Mouse (Mus musculus) neural tube, embryonic 13.5 days (tissue): Measurements from ENCODE around the gene Nyap1. TPM values are rescaled to one million over a fixed set of nuclear protein-coding genes. Genes with fewer than 3 reads are reported as not detected.
"Not testable (repeated sequence)": the region's sequence is repeated elsewhere in the genome, so short reads cannot be mapped to it uniquely, and the experiment has no call there.

ENCODE experiments used
- ATAC-seq: fragments of 200-750 bp; cut with Nextera tagmentation; 2 replicates; pipeline ENCODE4 v1.8.0; 2017; ENCODE audit warnings: low read depth, mild to moderate bottlenecking, moderate TSS enrichment, moderate library complexity
- H3K27ac ChIP-seq: fragments of 300-500 bp; sonication (generic); replicated peaks from 2 replicates; pipeline ENCODE4 v1.5.1; 2015; ENCODE audit warnings: moderate library complexity, mild to moderate bottlenecking, inconsistent platforms
- H3K27me3 ChIP-seq: fragments of 300-500 bp; sonication (generic); 2 replicates; pipeline ENCODE4 v1.6.1; 2015; ENCODE audit warnings: mild to moderate bottlenecking, inconsistent platforms
- H3K36me3 ChIP-seq: fragments of 300-500 bp; sonication (generic); 2 replicates; pipeline ENCODE4 v1.6.1; 2015; ENCODE audit warnings: mild to moderate bottlenecking, inconsistent platforms
- H3K4me1 ChIP-seq: fragments of 300-500 bp; sonication (generic); replicated peaks from 2 replicates; pipeline ENCODE4 v1.6.1; 2015; ENCODE audit warnings: inconsistent platforms
- H3K4me2 ChIP-seq: fragments of 300-500 bp; sonication (generic); 2 replicates; pipeline ENCODE4 v1.6.1; 2015; ENCODE audit warnings: inconsistent platforms, mild to moderate bottlenecking, moderate library complexity
- H3K4me3 ChIP-seq: fragments of 300-500 bp; sonication (generic); 2 replicates; pipeline ENCODE4 v1.5.1; 2015; ENCODE audit warnings: mild to moderate bottlenecking, inconsistent platforms
- H3K9ac ChIP-seq: fragments of 300-500 bp; sonication (generic); 2 replicates; pipeline ENCODE4 v1.6.1; 2015; ENCODE audit warnings: moderate library complexity, mild to moderate bottlenecking, inconsistent platforms
- H3K9me3 ChIP-seq: fragments of 300-500 bp; sonication (generic); 2 replicates; pipeline ENCODE4 v1.6.1; 2016; ENCODE audit warnings: inconsistent platforms
- WGBS: fragments of 180-500 bp; shearing (Covaris S2); methylation state at CpG from one replicate; pipeline ENCODE4 v1.1.7; 2015; 5-methylcytosine and 5-hydroxymethylcytosine counted together
- polyA plus RNA-seq: library from polyadenylated mRNA; unstranded; fragments of >200 nt; fragmentation: Nextera tagmentation; extraction: Ambion mirVana; gene quantifications from 2 replicates; pipeline ENCODE4 v1.2.1, GENCODE M21; 2015

Nyap1 gene
- polyA plus RNA-seq, 1 experiment from 2014 or later: 23.4 TPM

GRCm38 (mm10) chr5:137737400-137737940 lies 3.9 kb downstream of the Nyap1 start:
- Histone ChIP-seq H3K4me2 (peak overlapping the region; percentile 91), H3K4me1 (peaks cover 73% of the 10 kb centered on the region), H3K27me3 (no peaks in the 10 kb centered on the region), H3K4me3 (no peak overlapping the region), H3K27ac (peak overlapping the region; percentile 81; the same call in 1 of the 2 replicates), H3K36me3 (peaks cover 46% of the 10 kb centered on the region), H3K9me3 (no peaks in the 10 kb centered on the region), H3K9ac (peak overlapping the region; percentile 93)
- ATAC-seq: no peak
- 87% methylated on average over 6 of the region's 6 CpGs for WGBS

GRCm38 (mm10) chr5:137734289-137735061 lies 6.9 kb downstream of the Nyap1 start:
- Histone ChIP-seq H3K9ac (peak overlapping the region; percentile 67), H3K36me3 (peaks cover 73% of the 10 kb centered on the region)
- ATAC-seq: peak; percentile 97

GRCm38 (mm10) chr5:137733638-137734288 lies 7.6 kb downstream of the Nyap1 start:
- 30% methylated on average over 12 of the region's 12 CpGs for WGBS
- peaks cover 78% of the 10 kb centered on the region for H3K36me3 ChIP-seq
- H3K4me3 ChIP-seq: peak overlapping the region; percentile 29
- no peaks in the 10 kb centered on the region for H3K9me3 ChIP-seq
- H3K27me3 ChIP-seq: no peaks in the 10 kb centered on the region
- peak; percentile 79 for ATAC-seq
- peak overlapping the region; percentile 67 for H3K9ac ChIP-seq
- peaks cover 59% of the 10 kb centered on the region for H3K4me1 ChIP-seq
- H3K27ac ChIP-seq: peak overlapping the region; percentile 99
- peak overlapping the region; percentile 54 for H3K4me2 ChIP-seq

More at GRCm38 (mm10) chr5:137734289-137735061, 6.9 kb downstream of the Nyap1 start:
- H3K4me1 ChIP-seq: peaks cover 66% of the 10 kb centered on the region
- H3K4me3 ChIP-seq: peak overlapping the region; percentile 29
- H3K27ac ChIP-seq: peak overlapping the region; percentile 99
- no peaks in the 10 kb centered on the region for H3K9me3 ChIP-seq
- no peaks in the 10 kb centered on the region for H3K27me3 ChIP-seq
- WGBS: 43% methylated on average over 6 of the region's 6 CpGs
- H3K4me2 ChIP-seq: peak overlapping the region; percentile 54

- ATAC-seq: no peak
- Histone ChIP-seq H3K27me3 (no peaks in the 10 kb centered on the region; the same call in 1 of the 2 replicates), H3K36me3 (peaks cover 27% of the 10 kb centered on the region), H3K4me2 (no peak overlapping the region), H3K4me1 (peaks cover 9% of the 10 kb centered on the region), H3K4me3 (no peak overlapping the region), H3K9ac (no peak overlapping the region), H3K27ac (no peak overlapping the region), H3K9me3 (no peaks in the 10 kb centered on the region)
- WGBS: 74% methylated on average over 6 of the region's 6 CpGs
Observed at GRCm38 (mm10) chr5:137726767-137727166, 14.6 kb downstream of the Nyap1 start.

- WGBS: 85% methylated on average over 5 of the region's 5 CpGs
- H3K4me3 ChIP-seq: no peak overlapping the region
- H3K4me2 ChIP-seq: no peak overlapping the region
- 0 out of 2 replicates have a peak, but pooled peaks cover 2% of the 10 kb centered on the region for H3K4me1 ChIP-seq
- no peak overlapping the region for H3K9ac ChIP-seq
- no peaks in the 10 kb centered on the region for H3K9me3 ChIP-seq
- no peak for ATAC-seq
- H3K27ac ChIP-seq: no peak overlapping the region
- no peaks in the 10 kb centered on the region; the same call in 1 of the 2 replicates for H3K27me3 ChIP-seq
- peaks cover 2% of the 10 kb centered on the region for H3K36me3 ChIP-seq
Observed at GRCm38 (mm10) chr5:137723840-137724239, 17.6 kb downstream of the Nyap1 start.

- not testable (repeated sequence) for H3K9ac ChIP-seq, H3K27ac ChIP-seq, H3K9me3 ChIP-seq, ATAC-seq, H3K36me3 ChIP-seq, H3K4me1 ChIP-seq, H3K4me3 ChIP-seq, H3K27me3 ChIP-seq
- WGBS: 28% methylated on average over 10 of the region's 16 CpGs
- H3K4me2 ChIP-seq: peak overlapping the region; percentile 33
Observed at GRCm38 (mm10) chr5:137720558-137721164, 20.7 kb downstream of the Nyap1 start.

- ATAC-seq: no peak
- no peaks in the 10 kb centered on the region for H3K9me3 ChIP-seq
- 93% methylated on average over 6 of the region's 6 CpGs for WGBS
- H3K4me3 ChIP-seq: no peak overlapping the region
- no peak overlapping the region for H3K4me2 ChIP-seq
- no peak overlapping the region for H3K27ac ChIP-seq
- H3K36me3 ChIP-seq: no peaks in the 10 kb centered on the region
- no peak overlapping the region for H3K9ac ChIP-seq
- no peaks in the 10 kb centered on the region; the same call in 1 of the 2 replicates for H3K27me3 ChIP-seq
- 0 out of 2 replicates have a peak, but pooled peaks cover 2% of the 10 kb centered on the region for H3K4me1 ChIP-seq
Observed at GRCm38 (mm10) chr5:137719088-137719487, 22.3 kb downstream of the Nyap1 start.

GRCm38 (mm10) chr5:137718020-137718790 lies 23.2 kb downstream of the Nyap1 start:
- no peak overlapping the region for H3K9ac ChIP-seq
- WGBS: 61% methylated on average over 8 of the region's 8 CpGs

GRCm38 (mm10) chr5:137715685-137716084 lies 25.7 kb downstream of the Nyap1 start:
- Histone ChIP-seq H3K27ac (no peak overlapping the region), H3K9ac (no peak overlapping the region), H3K9me3 (no peaks in the 10 kb centered on the region), H3K4me3 (no peak overlapping the region), H3K27me3 (no peaks in the 10 kb centered on the region), H3K36me3 (no peaks in the 10 kb centered on the region), H3K4me1 (0 out of 2 replicates have a peak, but pooled peaks cover 1% of the 10 kb centered on the region), H3K4me2 (no peak overlapping the region)
- WGBS: 80% methylated on average over 8 of the region's 8 CpGs
- ATAC-seq: no peak

More at GRCm38 (mm10) chr5:137718020-137718790, 23.2 kb downstream of the Nyap1 start:
- no peaks in the 10 kb centered on the region; the same call in 1 of the 2 replicates for H3K27me3 ChIP-seq
- no peaks in the 10 kb centered on the region for H3K9me3 ChIP-seq
- no peak overlapping the region for H3K4me3 ChIP-seq
- no peak overlapping the region for H3K27ac ChIP-seq
- no peak overlapping the region for H3K4me2 ChIP-seq
- ATAC-seq: no peak
- 0 out of 2 replicates have a peak, but pooled peaks cover 2% of the 10 kb centered on the region for H3K4me1 ChIP-seq
- H3K36me3 ChIP-seq: no peaks in the 10 kb centered on the region

- 81% methylated on average over 5 of the region's 5 CpGs for WGBS
- Histone ChIP-seq H3K4me2 (no peak overlapping the region), H3K9ac (no peak overlapping the region), H3K4me3 (no peak overlapping the region), H3K27ac (no peak overlapping the region), H3K27me3 (no peaks in the 10 kb centered on the region), H3K36me3 (no peaks in the 10 kb centered on the region), H3K9me3 (no peaks in the 10 kb centered on the region), H3K4me1 (no peaks in the 10 kb centered on the region)
- ATAC-seq: no peak
Observed at GRCm38 (mm10) chr5:137713454-137713853, 28.0 kb downstream of the Nyap1 start.
